Mouse (Mus musculus) lung, adult 2 months (tissue): Measurements from ENCODE around the gene Katnb1.

ENCODE experiments used
- CTCF ChIP-seq: fragments of 200-500 bp; IDR thresholded peaks from 2 replicates; pipeline ENCODE4 v1.5.1; 2011; ENCODE audit warnings: mild to moderate bottlenecking, low read length, control low read depth; ENCODE audit not compliant: insufficient read depth
- POLR2A ChIP-seq: fragments of 200-500 bp; IDR thresholded peaks from 2 replicates; pipeline ENCODE4 v1.6.1; 2011; ENCODE audit warnings: low read depth, mild to moderate bottlenecking, control low read depth, low read length, borderline replicate concordance; ENCODE audit errors: extremely low read depth

- no peak for TF ChIP-seq CTCF
- no peak for TF ChIP-seq POLR2A
These were observed 5.5 kb upstream of the Katnb1 start for GRCm38 (mm10) chr8:95075504-95075903.
